Mouse (Mus musculus): ENCODE measurements around the gene Bcl6b. TPM values are rescaled to one million over a fixed set of nuclear protein-coding genes. Genes with fewer than 3 reads are reported as not detected.

Gene Bcl6b
- 5.2 and 5.4 TPM in 2 replicates for polyA plus RNA-seq (2016; fragmentation: Nextera tagmentation; extraction: Ambion mirVana)

DNA sequence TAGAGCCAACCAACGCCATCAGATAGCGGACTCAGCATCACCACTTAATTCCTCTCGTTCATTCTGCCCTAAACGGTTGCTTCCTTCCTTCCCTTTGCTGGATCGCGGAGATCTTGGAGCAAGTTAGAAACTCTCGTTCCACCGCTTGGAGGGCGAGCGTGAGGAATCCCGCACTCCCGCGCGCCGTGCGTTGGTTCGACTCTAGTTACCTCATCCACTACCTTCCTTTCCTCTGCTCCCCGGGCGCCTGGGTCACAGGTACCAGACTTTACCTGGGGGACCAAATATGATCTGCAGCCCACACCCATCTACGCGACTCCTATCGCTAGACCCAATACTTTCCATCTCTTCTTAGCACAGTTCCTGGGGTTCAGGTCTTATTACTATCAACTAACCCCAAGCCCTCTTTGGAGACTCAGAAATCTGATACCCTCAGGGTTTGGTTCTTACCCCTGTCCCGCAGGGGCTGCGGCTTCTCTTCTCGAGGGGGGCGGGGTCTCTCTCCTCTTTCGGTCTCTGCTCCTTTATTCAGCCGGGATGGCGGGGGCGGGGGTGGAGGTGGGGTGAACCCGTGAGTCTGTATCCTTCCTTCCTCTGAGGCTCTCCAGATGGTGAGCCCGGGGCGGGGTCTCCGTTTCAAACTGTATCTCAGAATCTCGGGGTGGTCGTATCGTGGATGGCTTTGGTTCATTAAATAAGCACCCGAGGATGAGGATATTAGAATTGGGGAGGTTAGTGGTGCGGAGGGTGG, at the start of gene Bcl6b:
Gene Bcl6b, minus strand, starts transcription at position 539 of the 751 bp plus-strand sequence.
- no peaks in the 10 kb centered on the region for H3K9me3 ChIP-seq
- no peak for ATAC-seq (ENCODE audit: low FRiP score, low read depth)
- H3K4me2 ChIP-seq (replicated peaks): peak within 1 kb of the TSS; percentile 44
- H3K36me3 ChIP-seq: peaks cover 1% of the 10 kb centered on the region; the same call in 1 of the 2 replicates
- H3K4me3 ChIP-seq: peak within 1 kb of the TSS; percentile 25
- H3K27ac ChIP-seq (replicated peaks): 0 out of 2 replicates have a peak within 1 kb of the TSS, but pooled peaks have one; percentile 25
- WGBS: 2% methylated on average over 39 of the region's 39 CpGs
- H3K9ac ChIP-seq (replicated peaks): no peak within 1 kb of the TSS; the same call in 1 of the 2 replicates
- H3K27me3 ChIP-seq: peaks cover 71% of the 10 kb centered on the region
- H3K4me1 ChIP-seq: peaks cover 38% of the 10 kb centered on the region

DNA sequence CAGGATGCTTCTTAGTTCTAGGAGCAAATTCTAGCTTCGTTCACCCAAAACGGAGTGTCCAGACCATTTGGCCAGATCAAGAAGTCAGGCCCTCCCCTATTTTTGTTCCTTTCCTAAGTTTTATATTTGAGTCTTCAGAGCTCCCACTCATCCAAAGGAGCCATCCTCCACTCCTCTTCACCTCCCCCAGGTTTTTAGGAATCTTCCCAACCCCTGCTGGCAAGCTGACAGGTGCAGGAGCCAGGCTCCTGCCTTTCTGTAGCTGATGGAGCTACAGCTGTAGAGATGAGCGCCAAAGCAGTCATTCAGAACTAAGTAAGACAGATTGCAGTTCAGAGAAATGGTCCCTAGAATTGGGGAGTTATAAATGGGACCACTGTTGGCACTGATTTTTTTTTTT, 49.4 kb upstream of the Bcl6b start:
- Histone ChIP-seq H3K4me3 (no peak overlapping the region), H3K27ac (replicated peaks) (no peak overlapping the region), H3K9me3 (no peaks in the 10 kb centered on the region), H3K9ac (replicated peaks) (no peak overlapping the region), H3K36me3 (no peaks in the 10 kb centered on the region), H3K27me3 (no peaks in the 10 kb centered on the region), H3K4me1 (no peaks in the 10 kb centered on the region), H3K4me2 (replicated peaks) (no peak overlapping the region)
- ATAC-seq (ENCODE audit: low FRiP score, low read depth): no peak
- WGBS: 86% methylated on average over 3 of the region's 3 CpGs

DNA sequence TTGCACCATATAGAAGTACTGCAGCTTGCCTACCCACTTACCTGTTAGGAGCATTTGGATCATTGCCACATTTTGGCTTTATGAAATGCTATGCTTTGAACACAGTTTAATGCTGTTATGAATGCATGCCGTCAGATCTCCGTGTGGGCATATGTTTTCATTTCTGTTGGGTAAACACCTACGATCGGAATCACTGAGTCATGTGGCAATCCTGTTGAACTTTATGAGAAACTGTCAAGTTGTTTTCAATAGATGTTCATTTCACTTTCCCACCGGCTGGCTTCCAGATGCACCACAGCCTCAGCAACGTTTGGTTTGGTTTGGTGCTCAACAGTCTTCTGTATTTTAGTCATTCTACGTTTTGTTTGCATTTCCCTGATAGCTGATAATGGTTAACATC, 42.0 kb upstream of the Bcl6b start:
- no peaks in the 10 kb centered on the region for H3K9me3 ChIP-seq
- H3K9ac ChIP-seq (replicated peaks): no peak overlapping the region
- H3K27me3 ChIP-seq: peaks cover 2% of the 10 kb centered on the region; the same call in 1 of the 2 replicates
- H3K4me3 ChIP-seq: no peak overlapping the region
- no peaks in the 10 kb centered on the region for H3K4me1 ChIP-seq
- H3K36me3 ChIP-seq: no peaks in the 10 kb centered on the region
- WGBS: 84% methylated on average over 7 of the region's 7 CpGs
- ATAC-seq (ENCODE audit: low FRiP score, low read depth): no peak
- H3K27ac ChIP-seq (replicated peaks): no peak overlapping the region
- no peak overlapping the region for H3K4me2 ChIP-seq (replicated peaks)

DNA sequence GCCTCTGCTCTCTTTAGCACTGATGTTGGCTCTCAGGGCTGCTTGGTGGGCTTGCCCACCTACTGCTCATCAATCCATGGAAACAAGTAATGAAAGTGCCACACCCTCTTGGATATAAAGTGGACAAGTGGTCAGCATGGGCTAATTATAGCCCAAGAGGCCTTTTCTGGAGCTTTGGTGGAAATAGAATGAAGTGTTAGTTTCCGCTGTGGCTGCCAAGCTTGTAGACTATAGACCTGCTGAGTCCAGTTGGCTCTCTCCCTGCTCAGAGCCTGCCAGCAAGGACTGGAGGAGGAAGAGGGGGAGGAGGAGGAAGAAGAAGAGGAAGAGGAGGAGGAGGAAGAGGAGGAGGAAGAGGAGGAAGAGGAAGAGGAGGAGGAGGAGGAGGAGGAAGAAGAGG, 36.8 kb upstream of the Bcl6b start:
- Histone ChIP-seq H3K27ac (replicated peaks) (no peak overlapping the region), H3K27me3 (peaks cover 10% of the 10 kb centered on the region), H3K9me3 (no peaks in the 10 kb centered on the region), H3K4me1 (no peaks in the 10 kb centered on the region), H3K9ac (replicated peaks) (no peak overlapping the region), H3K4me2 (replicated peaks) (no peak overlapping the region), H3K4me3 (no peak overlapping the region), H3K36me3 (no peaks in the 10 kb centered on the region)
- 96% methylated on average over 1 of the region's 1 CpGs for WGBS
- no peak for ATAC-seq (ENCODE audit: low FRiP score, low read depth)

DNA sequence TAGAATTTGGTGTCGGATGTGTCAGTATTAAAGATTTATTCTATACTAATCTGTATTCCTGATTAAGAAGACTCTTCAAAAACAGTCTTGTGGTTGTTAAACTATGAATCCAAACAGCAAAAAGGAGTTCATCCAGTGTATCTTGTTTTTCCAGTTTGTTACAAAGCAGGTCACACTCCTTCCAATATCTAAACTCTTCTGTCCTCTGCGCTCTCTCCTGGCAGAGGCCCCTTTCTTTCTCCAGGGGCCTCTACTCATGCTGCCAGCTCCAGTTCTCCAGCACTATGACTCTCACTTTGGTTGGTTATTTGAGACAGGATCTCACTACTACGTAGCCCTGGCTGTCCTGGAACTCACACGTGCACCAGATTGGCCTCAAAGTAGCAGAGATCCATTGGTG, 36.2 kb upstream of the Bcl6b start:
- 78% methylated on average over 4 of the region's 4 CpGs for WGBS
- Histone ChIP-seq H3K9ac (replicated peaks) (no peak overlapping the region), H3K27ac (replicated peaks) (no peak overlapping the region), H3K4me2 (replicated peaks) (no peak overlapping the region), H3K36me3 (no peaks in the 10 kb centered on the region), H3K27me3 (peaks cover 10% of the 10 kb centered on the region), H3K4me1 (no peaks in the 10 kb centered on the region), H3K4me3 (no peak overlapping the region), H3K9me3 (no peaks in the 10 kb centered on the region)
- ATAC-seq (ENCODE audit: low FRiP score, low read depth): no peak

- WGBS: 60% methylated on average over 3 of the region's 3 CpGs
These were observed 35.7 kb upstream of the Bcl6b start for GRCm38 (mm10) chr11:70265252-70265651.

DNA sequence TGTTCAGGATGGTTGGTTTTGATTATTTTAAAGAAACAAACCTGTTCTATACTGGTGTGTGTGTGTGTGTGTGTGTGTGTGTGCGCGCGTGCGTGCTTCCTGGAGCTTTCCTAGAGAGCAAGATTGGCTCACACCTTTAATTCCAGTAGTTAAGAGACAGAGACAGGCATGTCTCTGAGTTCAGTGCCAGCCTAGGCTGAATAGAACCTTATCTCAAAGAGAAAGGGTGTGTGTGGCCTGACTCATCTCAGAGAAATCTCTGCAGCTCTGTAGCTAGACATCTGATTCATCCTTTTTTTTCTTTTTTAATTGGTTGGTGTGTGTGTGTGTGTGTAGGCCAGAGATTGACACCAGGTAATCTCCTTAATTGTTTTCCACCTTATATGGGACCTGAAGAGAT, 29.4 kb upstream of the Bcl6b start:
- H3K9me3 ChIP-seq: no peaks in the 10 kb centered on the region
- H3K27me3 ChIP-seq: peaks cover 30% of the 10 kb centered on the region
- H3K4me1 ChIP-seq: peaks cover 6% of the 10 kb centered on the region; the same call in 1 of the 2 replicates
- WGBS: 89% methylated on average over 4 of the region's 4 CpGs
- H3K4me2 ChIP-seq (replicated peaks): no peak overlapping the region
- no peak overlapping the region for H3K4me3 ChIP-seq
- no peak overlapping the region for H3K9ac ChIP-seq (replicated peaks)
- H3K36me3 ChIP-seq: no peaks in the 10 kb centered on the region
- no peak overlapping the region for H3K27ac ChIP-seq (replicated peaks)
- ATAC-seq (ENCODE audit: low FRiP score, low read depth): no peak

More at GRCm38 (mm10) chr11:70265252-70265651, 35.7 kb upstream of the Bcl6b start:
- H3K9ac ChIP-seq (replicated peaks): no peak overlapping the region
- ATAC-seq (ENCODE audit: low FRiP score, low read depth): no peak
- no peak overlapping the region for H3K4me3 ChIP-seq
- H3K4me2 ChIP-seq (replicated peaks): no peak overlapping the region
- H3K36me3 ChIP-seq: no peaks in the 10 kb centered on the region
- no peaks in the 10 kb centered on the region for H3K9me3 ChIP-seq
- H3K27ac ChIP-seq (replicated peaks): no peak overlapping the region
- peaks cover 10% of the 10 kb centered on the region for H3K27me3 ChIP-seq
- H3K4me1 ChIP-seq: no peaks in the 10 kb centered on the region

GRCm38 (mm10) chr11:70254931-70255531, 25.4 kb upstream of the Bcl6b start, which contains the start of gene Alox12:
TSS of gene Alox12 (minus strand) at chr11:70255353.
- H3K9me3 ChIP-seq: no peaks in the 10 kb centered on the region
- peak within 1 kb of the TSS; percentile 42 for H3K4me2 ChIP-seq (replicated peaks)
- peak within 1 kb of the TSS; percentile 24; the same call in 1 of the 2 replicates for H3K9ac ChIP-seq (replicated peaks)
- WGBS: 1% methylated on average over 25 of the region's 25 CpGs
- peaks cover 6% of the 10 kb centered on the region; the same call in 1 of the 2 replicates for H3K4me1 ChIP-seq
- no peak within 1 kb of the TSS for H3K27ac ChIP-seq (replicated peaks)
- peak within 1 kb of the TSS; percentile 22 for H3K4me3 ChIP-seq
- ATAC-seq (ENCODE audit: low FRiP score, low read depth): no peak
- peaks cover 63% of the 10 kb centered on the region for H3K27me3 ChIP-seq
- H3K36me3 ChIP-seq: no peaks in the 10 kb centered on the region

- Histone ChIP-seq H3K27ac (replicated peaks) (no peak overlapping the region), H3K27me3 (peaks cover 66% of the 10 kb centered on the region), H3K4me2 (replicated peaks) (peak overlapping the region; percentile 42), H3K9me3 (no peaks in the 10 kb centered on the region), H3K9ac (replicated peaks) (no peak overlapping the region), H3K4me1 (peaks cover 6% of the 10 kb centered on the region; the same call in 1 of the 2 replicates), H3K4me3 (peak overlapping the region; percentile 22), H3K36me3 (no peaks in the 10 kb centered on the region)
- no peak for ATAC-seq (ENCODE audit: low FRiP score, low read depth)
- 6% methylated on average over 18 of the region's 18 CpGs for WGBS
These were observed 24.7 kb upstream of the Bcl6b start for GRCm38 (mm10) chr11:70254337-70254736.

- H3K36me3 ChIP-seq: no peaks in the 10 kb centered on the region
- no peak overlapping the region for H3K4me3 ChIP-seq
- H3K9me3 ChIP-seq: no peaks in the 10 kb centered on the region
- H3K4me1 ChIP-seq: peaks cover 6% of the 10 kb centered on the region; the same call in 1 of the 2 replicates
- H3K27me3 ChIP-seq: peaks cover 70% of the 10 kb centered on the region
- H3K9ac ChIP-seq (replicated peaks): no peak overlapping the region
- 81% methylated on average over 8 of the region's 8 CpGs for WGBS
- H3K4me2 ChIP-seq (replicated peaks): no peak overlapping the region
- no peak overlapping the region for H3K27ac ChIP-seq (replicated peaks)
- ATAC-seq (ENCODE audit: low FRiP score, low read depth): no peak
These were observed 22.3 kb upstream of the Bcl6b start for GRCm38 (mm10) chr11:70251853-70252252.

DNA sequence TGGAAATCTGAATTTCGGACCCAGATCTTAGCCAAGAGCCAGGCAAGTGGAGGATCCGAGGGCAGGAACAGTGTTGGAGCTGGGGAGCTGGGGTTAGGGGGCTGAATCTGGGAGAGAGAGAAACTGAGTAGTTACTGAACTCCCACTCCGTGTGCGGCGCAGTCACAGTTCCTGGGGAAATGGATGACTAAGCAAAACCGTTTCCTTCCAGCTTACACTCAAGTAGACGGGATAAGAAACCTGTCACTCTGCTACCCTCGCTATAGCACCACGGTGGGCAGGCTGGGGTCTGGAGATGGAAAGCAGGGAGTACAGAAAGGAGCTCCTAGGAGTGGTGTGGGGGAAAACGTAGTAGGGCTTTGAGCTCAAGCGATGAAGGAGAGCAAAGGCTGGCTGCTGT, 20.6 kb upstream of the Bcl6b start:
- Histone ChIP-seq H3K4me2 (replicated peaks) (no peak overlapping the region), H3K36me3 (no peaks in the 10 kb centered on the region), H3K27ac (replicated peaks) (no peak overlapping the region), H3K4me3 (no peak overlapping the region), H3K9ac (replicated peaks) (no peak overlapping the region), H3K9me3 (no peaks in the 10 kb centered on the region), H3K4me1 (peaks cover 6% of the 10 kb centered on the region; the same call in 1 of the 2 replicates), H3K27me3 (peaks cover 66% of the 10 kb centered on the region)
- no peak for ATAC-seq (ENCODE audit: low FRiP score, low read depth)
- 72% methylated on average over 11 of the region's 11 CpGs for WGBS

DNA sequence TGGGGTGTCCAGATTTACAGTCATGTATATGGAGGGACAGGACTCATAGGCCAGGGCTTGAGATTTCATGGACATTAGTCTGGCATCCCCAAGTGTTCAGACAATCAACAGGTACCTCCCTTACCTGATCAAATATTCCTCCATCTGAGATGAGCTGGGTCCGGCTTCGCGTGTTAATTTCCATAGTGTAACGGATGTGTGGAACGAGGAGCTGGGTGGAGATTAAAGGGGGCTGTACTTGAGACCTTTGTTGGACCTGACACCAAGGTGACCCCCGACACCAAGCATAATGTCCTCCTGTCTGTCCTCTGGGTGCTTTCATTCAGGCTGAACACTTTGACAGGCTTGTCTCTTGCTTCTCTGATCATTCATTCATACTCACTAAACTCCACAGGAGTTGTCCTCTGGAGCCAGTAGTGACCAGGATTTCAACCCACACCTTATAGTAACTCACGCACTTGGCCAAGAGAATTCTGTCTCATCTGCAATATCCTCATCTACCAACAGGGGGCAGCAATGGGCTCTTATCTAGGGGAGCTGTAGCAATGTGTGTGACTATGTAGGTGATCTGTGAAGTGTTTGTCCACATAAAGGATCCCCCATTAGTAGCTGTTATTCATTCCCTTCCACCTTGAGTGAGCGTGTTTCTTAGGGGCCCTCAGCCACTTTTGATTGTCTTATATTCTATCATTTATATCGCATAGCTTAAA, 17.7 kb upstream of the Bcl6b start:
- Histone ChIP-seq H3K4me1 (no peaks in the 10 kb centered on the region), H3K9ac (replicated peaks) (no peak overlapping the region), H3K27ac (replicated peaks) (no peak overlapping the region), H3K4me3 (no peak overlapping the region), H3K9me3 (no peaks in the 10 kb centered on the region), H3K36me3 (no peaks in the 10 kb centered on the region), H3K4me2 (replicated peaks) (no peak overlapping the region), H3K27me3 (peaks cover 40% of the 10 kb centered on the region)
- 55% methylated on average over 9 of the region's 9 CpGs for WGBS
- no peak for ATAC-seq (ENCODE audit: low FRiP score, low read depth)
